Mouse (Mus musculus) activated CD4-positive, CD25-positive, alpha-beta regulatory T cell, adult 4 months (primary cell): Measurements from ENCODE around the gene Gm17783. TPM values are rescaled to one million over a fixed set of nuclear protein-coding genes. Genes with fewer than 3 reads are reported as not detected.
"Not testable (repeated sequence)": the region's sequence is repeated elsewhere in the genome, so short reads cannot be mapped to it uniquely, and the experiment has no call there.

Experiments used
- ATAC-seq: one replicate; pipeline ENCODE4 v1.8.0; 2017
- polyA plus RNA-seq, 2 experiments: library from polyadenylated mRNA; unstranded; fragments of 100-300 nt; shearing (Covaris generic); gene quantifications; one replicate each; pipeline ENCODE4 v1.2.1; 2017

Gene Gm17783
- not detected for polyA plus RNA-seq

GRCm38 (mm10) chr16:45531950-45532349 is at the start of gene Gm17783:
Gene Gm17783 (minus strand): TSS chr16:45532050.
- no peak for ATAC-seq

DNA sequence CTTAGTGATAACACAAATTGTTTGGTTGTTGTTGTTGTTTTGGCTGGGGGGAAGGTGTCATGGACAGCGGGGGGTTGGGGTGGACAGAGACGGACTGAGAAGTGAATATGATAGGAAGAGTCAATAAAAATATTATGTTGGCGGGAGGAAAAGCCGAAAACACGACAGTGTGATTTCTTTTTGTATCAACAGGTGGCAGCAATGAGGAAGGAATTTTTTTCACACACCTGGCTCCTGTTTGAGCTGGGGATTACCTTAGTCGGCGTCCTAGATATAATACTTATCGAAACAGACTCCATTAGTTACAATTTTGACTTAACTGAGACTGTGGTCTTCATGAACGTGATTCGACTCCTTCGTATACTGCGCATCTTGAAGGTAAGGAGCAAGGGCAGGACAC is 48.0 kb upstream of the Gm17783 start:
- no peak for ATAC-seq

- ATAC-seq = no peak
Observed at GRCm38 (mm10) chr16:45572307-45572706, 40.5 kb upstream of the Gm17783 start.

DNA sequence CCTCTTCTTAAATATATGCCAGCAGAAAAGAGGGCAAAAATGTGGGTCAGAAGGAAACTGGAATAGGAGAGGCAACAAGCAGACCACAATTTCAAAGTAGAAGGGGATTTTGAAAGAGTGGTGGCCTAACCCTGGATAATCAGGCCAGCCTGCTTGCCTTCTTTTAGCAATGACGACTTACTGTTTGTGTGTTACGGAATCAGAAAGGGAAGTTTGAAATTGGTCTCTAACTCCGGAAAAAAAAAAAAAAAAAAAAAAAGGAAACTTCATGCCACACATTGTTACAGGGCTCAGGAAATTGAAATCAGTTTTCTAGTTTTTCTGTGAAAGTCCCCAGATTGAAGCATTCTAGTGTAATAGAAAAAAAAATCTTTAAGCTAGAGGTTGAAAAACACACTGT is 29.9 kb upstream of the Gm17783 start:
- ATAC-seq = no peak

DNA sequence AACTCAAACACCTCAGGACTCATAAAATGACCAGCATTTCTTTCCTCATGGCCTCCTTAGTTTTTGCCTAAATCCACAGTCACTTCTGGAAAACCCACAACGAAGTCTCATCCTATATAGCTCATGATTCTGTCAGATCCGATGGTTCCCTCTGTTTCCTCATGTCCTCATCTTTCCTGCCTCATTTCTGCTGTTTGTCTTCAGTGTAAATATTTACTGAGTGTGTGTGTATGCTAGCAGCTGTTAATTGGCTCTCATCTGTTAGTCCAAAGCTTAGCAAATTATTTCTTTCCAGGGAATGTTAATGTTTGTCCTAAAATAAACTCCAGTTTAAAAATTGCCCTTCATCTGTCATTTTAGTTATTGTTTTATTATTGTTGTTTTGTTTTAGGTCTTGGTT is 19.7 kb upstream of the Gm17783 start:
- no peak for ATAC-seq

GRCm38 (mm10) chr16:45547982-45548381 is 16.1 kb upstream of the Gm17783 start:
- ATAC-seq = no peak

GRCm38 (mm10) chr16:45544341-45544740 is 12.5 kb upstream of the Gm17783 start:
- peak; percentile 49 for ATAC-seq

GRCm38 (mm10) chr16:45542108-45542507 is 10.3 kb upstream of the Gm17783 start:
- ATAC-seq = no peak

- ATAC-seq = not testable (repeated sequence)
Observed at GRCm38 (mm10) chr16:45538342-45538741, 6.5 kb upstream of the Gm17783 start.

- no peak for ATAC-seq
Observed at GRCm38 (mm10) chr16:45535009-45535408, 3.2 kb upstream of the Gm17783 start, which contains the start of gene Slc9c1. Gene Slc9c1 (plus strand): TSS chr16:45535309.

GRCm38 (mm10) chr16:45525551-45525950 is 6.3 kb downstream of the Gm17783 start:
- no peak for ATAC-seq

DNA sequence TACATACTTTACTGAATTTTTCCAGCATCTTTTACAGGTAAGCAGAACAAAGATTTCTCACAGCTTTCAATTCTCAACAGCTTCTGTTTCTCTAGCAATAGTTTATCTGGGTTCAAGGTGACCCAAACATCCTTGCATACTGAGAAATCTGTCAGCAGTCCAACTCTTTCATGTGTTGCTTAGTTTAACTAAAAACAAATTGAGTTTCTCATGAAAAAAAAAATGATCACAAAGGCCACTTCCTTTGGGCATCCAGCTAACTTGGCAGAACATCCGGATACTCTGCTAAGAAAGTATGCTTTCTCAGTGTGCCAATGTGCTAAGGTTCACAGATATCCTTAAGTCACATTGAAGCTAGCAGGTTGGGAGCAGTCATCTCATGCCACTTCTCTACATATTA is 36.5 kb downstream of the Gm17783 start:
- ATAC-seq = no peak

DNA sequence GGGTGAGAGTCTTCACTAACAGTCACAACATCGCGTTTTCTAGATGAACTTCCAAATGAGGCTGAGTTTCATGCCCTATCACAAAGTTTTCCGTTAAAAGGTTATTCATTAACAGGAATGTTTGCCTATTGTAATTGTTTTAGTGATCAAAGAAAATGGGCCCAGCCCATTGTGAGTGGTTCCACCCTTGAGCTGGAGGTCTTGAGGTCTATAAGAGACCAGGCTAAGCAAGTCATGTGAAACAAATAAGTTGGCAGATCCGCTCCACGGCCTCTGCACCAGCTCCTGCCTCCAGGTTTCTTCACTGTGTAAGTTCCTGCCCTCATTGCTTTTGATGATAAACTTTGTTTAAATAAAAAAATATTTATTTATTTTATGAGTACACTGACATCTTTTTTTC is 38.9 kb downstream of the Gm17783 start, which contains the start of gene Gm609:
Gene Gm609, minus strand, starts transcription at position 43 of the 400 bp plus-strand sequence.
- no peak for ATAC-seq

DNA sequence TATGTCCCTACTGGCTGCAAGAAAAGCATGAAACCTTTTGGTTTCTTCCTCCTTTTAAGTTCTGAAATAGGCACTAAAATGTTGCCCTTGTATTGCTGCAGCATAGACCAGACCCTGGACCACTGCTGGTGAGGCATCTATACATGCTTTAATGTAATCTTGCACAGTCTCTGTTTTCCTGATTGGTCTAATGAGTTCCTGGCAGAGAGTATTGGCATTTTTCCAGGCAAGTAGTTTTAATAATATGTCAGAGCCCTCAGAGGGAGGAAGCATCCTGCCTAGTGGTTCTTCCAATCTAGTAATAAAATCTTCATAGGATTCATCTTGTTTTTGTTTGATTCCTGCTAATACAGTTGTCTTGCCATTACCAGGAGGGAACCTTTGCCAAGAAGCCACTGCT is 54.9 kb downstream of the Gm17783 start:
- no peak for ATAC-seq

DNA sequence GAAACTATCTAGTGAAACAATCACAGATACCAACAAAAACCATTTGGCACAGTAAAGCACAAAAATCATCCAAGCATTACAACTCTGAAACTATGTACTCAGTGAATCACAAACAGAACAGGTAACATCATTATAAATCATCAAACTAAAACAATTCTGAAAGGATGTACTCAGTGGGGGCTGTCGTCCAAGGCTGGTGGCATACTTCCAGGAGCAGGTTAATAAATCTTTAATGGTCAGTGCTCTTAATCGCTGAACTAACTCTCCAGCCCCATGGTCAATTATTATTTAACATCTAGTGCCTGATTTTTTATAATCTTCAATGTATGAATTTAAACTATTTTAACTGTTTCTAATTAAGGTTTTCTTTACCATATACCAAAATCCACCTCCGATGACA is 60.0 kb downstream of the Gm17783 start:
- ATAC-seq = not testable (repeated sequence)

Other genes starting within 250 kb of the Gm17783 start
- gene Cd200, start 123.0 kb downstream of the Gm17783 start, polyA plus RNA-seq = 100 to 1,000 TPM; 223 to 237 TPM
- under 1 TPM in 1 of 2 experiments, not detected in 1; 0.41 TPM for gene Gm609, start 39.1 kb downstream of the Gm17783 start, polyA plus RNA-seq
- not detected for gene Slc9c1, start 3.3 kb upstream of the Gm17783 start, polyA plus RNA-seq
- under 1 TPM in 1 of 2 experiments, not detected in 1; 0.23 TPM for gene Gcsam, start 78.3 kb upstream of the Gm17783 start, polyA plus RNA-seq
- not detected for gene BC016579, start 122.0 kb upstream of the Gm17783 start, polyA plus RNA-seq
- gene Tmprss7, start 161.6 kb upstream of the Gm17783 start, polyA plus RNA-seq = not detected
- gene Tagln3, start 192.6 kb upstream of the Gm17783 start, polyA plus RNA-seq = not detected
- 10 to 100 TPM in 1 of 2 experiments, 1 to 10 TPM in 1; 9.7 to 24.1 TPM for gene Abhd10, start 210.9 kb upstream of the Gm17783 start, polyA plus RNA-seq